Mouse (Mus musculus) heart, postnatal 0 days (tissue): Measurements from ENCODE around the gene Cdk1. TPM values are rescaled to one million over a fixed set of nuclear protein-coding genes. Genes with fewer than 3 reads are reported as not detected.

Experiments used
- ATAC-seq: fragments of 200-750 bp; cut with Nextera tagmentation; 2 replicates; pipeline ENCODE4 v1.8.0; 2017; ENCODE audit warnings: low read depth, moderate number of reproducible peaks, moderate library complexity; ENCODE audit not compliant: insufficient read depth
- DNase-seq: peaks from one replicate; pipeline ENCODE4 v3.0.0-alpha.2; 2016; ENCODE audit warnings: low spot score
- H3K27ac ChIP-seq: fragments of 300-500 bp; sonication (generic); 2 replicates; pipeline ENCODE4 v1.5.1; 2014; ENCODE audit warnings: low read depth, mild to moderate bottlenecking
- H3K27me3 ChIP-seq: fragments of 300-500 bp; sonication (generic); 2 replicates; pipeline ENCODE4 v1.6.1; 2014; ENCODE audit warnings: low read length, mixed read lengths; ENCODE audit not compliant: control insufficient read depth, insufficient read depth
- H3K36me3 ChIP-seq: fragments of 300-500 bp; sonication (generic); replicated peaks from 2 replicates; pipeline ENCODE4 v1.6.1; 2014; ENCODE audit warnings: low read length, mixed read lengths; ENCODE audit not compliant: control insufficient read depth, insufficient read depth
- H3K4me1 ChIP-seq: fragments of 300-500 bp; sonication (generic); 2 replicates; pipeline ENCODE4 v1.6.1; 2014; ENCODE audit warnings: antibody characterized with exemption; ENCODE audit not compliant: control insufficient read depth, insufficient read depth
- H3K4me2 ChIP-seq: fragments of 300-500 bp; sonication (generic); 2 replicates; pipeline ENCODE4 v1.6.1; 2014; ENCODE audit warnings: low read depth, mild to moderate bottlenecking, low read length, moderate library complexity
- H3K4me3 ChIP-seq: fragments of 300-500 bp; sonication (generic); 2 replicates; pipeline ENCODE4 v1.5.1; 2014; ENCODE audit warnings: low read depth, low read length
- H3K9ac ChIP-seq: fragments of 300-500 bp; sonication (generic); replicated peaks from 2 replicates; pipeline ENCODE4 v1.6.1; 2014; ENCODE audit warnings: low read depth, low read length, mixed read lengths
- H3K9me3 ChIP-seq: fragments of 300-500 bp; sonication (generic); replicated peaks from 2 replicates; pipeline ENCODE4 v1.6.1; 2016; ENCODE audit warnings: low read length; ENCODE audit not compliant: control insufficient read depth
- CTCF ChIP-seq: IDR thresholded peaks from 2 replicates; pipeline ENCODE4 v1.5.1; 2016; ENCODE audit warnings: antibody characterized with exemption, control low read depth, low read depth
- EP300 ChIP-seq: IDR thresholded peaks from 2 replicates; pipeline ENCODE4 v1.6.1; 2016; ENCODE audit warnings: antibody characterized with exemption, low read depth
- WGBS: fragments of 180-500 bp; shearing (Covaris S2); extraction: QIAGEN DNeasy Blood & Tissue Kit; methylation state at CpG from one replicate; pipeline ENCODE4 v1.1.7; 2014; 5-methylcytosine and 5-hydroxymethylcytosine counted together
- polyA plus RNA-seq: library from polyadenylated mRNA; unstranded; fragments of >200 nt; fragmentation: Nextera tagmentation; extraction: Ambion mirVana; gene quantifications from 2 replicates; pipeline ENCODE4 v1.2.1, GENCODE M21; 2015
- total RNA-seq: library from RNA; depleted of rRNA; stranded (reverse); fragments of >200 nt; gene quantifications from 2 replicates; pipeline ENCODE4 v1.2.3, GENCODE M21; 2014; ENCODE audit warnings: low replicate concordance

Cdk1 gene
- total and polyA plus RNA-seq, 2 experiments from 2014 or later: 90.6 to 122 TPM

DNA sequence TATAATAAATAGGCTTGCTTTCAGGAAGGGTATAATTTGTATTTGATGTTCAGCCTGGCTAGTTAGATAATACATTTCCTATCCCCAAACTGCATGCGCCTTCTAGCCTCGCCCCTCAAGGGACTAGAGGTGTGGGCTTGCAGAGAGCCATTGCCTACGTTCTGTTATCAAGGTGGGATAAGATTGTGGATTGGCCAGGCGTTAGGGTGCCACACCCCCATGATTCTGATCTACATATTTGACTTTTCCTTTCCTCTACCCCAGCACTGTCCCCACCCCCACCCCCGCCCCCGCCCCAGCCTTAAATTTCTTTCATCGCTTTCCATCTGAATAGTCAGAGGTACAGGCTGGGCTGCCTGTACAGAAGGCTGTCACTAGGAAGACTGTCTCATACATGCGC, 34.0 kb upstream of the Cdk1 start:
- 62% methylated on average over 8 of the region's 8 CpGs for WGBS
- TF ChIP-seq CTCF: no peak
- TF ChIP-seq EP300: no peak

DNA sequence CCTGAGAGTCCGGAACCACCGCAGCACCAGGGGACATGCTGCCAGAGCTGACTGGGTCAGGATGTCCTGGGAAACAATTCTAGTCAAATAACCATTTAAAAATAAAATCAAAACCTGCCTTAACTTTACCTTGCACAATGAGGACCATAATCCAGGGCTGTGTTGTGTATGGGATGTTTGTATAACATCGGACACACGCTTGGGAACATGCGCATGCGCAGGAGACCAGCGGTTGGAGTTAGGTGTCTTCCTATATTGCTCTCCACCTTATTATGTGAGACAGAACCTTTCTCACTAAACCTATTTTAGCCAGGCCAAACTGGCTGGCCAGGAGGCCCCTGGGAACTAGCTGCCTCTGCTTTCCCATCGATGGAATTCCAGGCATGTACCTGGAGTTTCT, 32.4 kb upstream of the Cdk1 start:
- no peak overlapping the region for H3K4me2 ChIP-seq
- no peak overlapping the region for H3K4me3 ChIP-seq
- 91% methylated on average over 8 of the region's 8 CpGs for WGBS
- no peaks in the 10 kb centered on the region for H3K36me3 ChIP-seq
- H3K9me3 ChIP-seq: no peaks in the 10 kb centered on the region
- no peak overlapping the region for H3K9ac ChIP-seq
- no peaks in the 10 kb centered on the region for H3K27me3 ChIP-seq
- ATAC-seq: no peak
- DNase-seq: no peak
- TF ChIP-seq CTCF (no peak), EP300 (no peak)
- no peaks in the 10 kb centered on the region for H3K4me1 ChIP-seq
- no peak overlapping the region for H3K27ac ChIP-seq

More for the DNA sequence above, 34.0 kb upstream of the Cdk1 start:
- H3K9me3 ChIP-seq: no peaks in the 10 kb centered on the region
- no peak for DNase-seq
- no peak for ATAC-seq
- no peak overlapping the region for H3K9ac ChIP-seq
- no peaks in the 10 kb centered on the region for H3K27me3 ChIP-seq
- H3K4me2 ChIP-seq: no peak overlapping the region
- no peak overlapping the region for H3K4me3 ChIP-seq
- no peaks in the 10 kb centered on the region for H3K36me3 ChIP-seq
- no peaks in the 10 kb centered on the region for H3K4me1 ChIP-seq
- H3K27ac ChIP-seq: no peak overlapping the region

DNA sequence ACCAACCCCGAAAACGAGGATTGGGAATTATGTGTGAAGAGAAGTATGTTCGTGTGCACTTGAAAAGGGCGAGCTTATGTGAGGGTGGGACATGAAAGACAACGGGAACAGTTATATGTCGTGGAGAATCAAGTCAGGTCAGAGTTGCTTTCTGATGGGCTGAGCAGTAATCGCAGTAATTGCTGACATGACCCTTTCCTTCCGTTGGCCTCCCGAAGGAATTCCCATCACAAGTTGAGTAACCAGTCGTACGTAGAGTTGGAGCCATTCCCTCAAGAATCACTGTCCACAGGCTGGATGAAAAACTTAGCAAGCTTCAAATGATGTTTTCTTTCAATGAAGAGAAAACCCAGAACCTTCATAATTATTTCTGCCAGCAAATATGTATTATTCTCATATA, 31.9 kb upstream of the Cdk1 start:
- no peak for TF ChIP-seq EP300
- TF ChIP-seq CTCF: no peak
- no peak overlapping the region for H3K4me2 ChIP-seq
- ATAC-seq (no peak), DNase-seq (no peak)
- no peaks in the 10 kb centered on the region for H3K9me3 ChIP-seq
- 71% methylated on average over 11 of the region's 11 CpGs for WGBS
- H3K36me3 ChIP-seq: no peaks in the 10 kb centered on the region
- no peaks in the 10 kb centered on the region for H3K4me1 ChIP-seq
- no peak overlapping the region for H3K27ac ChIP-seq
- H3K9ac ChIP-seq: no peak overlapping the region
- H3K4me3 ChIP-seq: no peak overlapping the region
- H3K27me3 ChIP-seq: no peaks in the 10 kb centered on the region

DNA sequence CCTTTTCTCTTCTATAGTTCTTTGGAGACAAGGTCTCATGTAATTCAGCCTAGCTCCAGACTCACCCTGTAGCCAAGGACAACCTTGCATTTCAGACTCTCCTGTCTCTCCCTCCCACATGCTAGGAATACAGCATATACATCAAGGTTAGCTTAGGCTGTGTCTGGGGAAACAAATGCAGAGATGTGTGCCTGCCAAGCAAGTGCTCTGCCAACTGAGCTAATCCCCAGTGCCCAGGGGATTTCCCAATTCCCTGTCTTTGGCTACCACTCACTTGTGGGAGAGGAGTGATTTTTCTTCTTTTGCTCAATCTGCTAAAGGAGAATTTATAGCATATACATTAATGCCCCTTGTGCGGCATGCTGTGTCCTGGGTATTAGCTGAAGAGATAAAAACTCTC, 30.4 kb upstream of the Cdk1 start:
- 88% methylated on average over 1 of the region's 1 CpGs for WGBS
- Histone ChIP-seq H3K4me3 (no peak overlapping the region), H3K9me3 (no peaks in the 10 kb centered on the region), H3K27ac (no peak overlapping the region), H3K9ac (no peak overlapping the region), H3K4me1 (no peaks in the 10 kb centered on the region), H3K36me3 (no peaks in the 10 kb centered on the region), H3K27me3 (no peaks in the 10 kb centered on the region), H3K4me2 (no peak overlapping the region)
- no peak for DNase-seq
- no peak for ATAC-seq
- TF ChIP-seq EP300: no peak

DNA sequence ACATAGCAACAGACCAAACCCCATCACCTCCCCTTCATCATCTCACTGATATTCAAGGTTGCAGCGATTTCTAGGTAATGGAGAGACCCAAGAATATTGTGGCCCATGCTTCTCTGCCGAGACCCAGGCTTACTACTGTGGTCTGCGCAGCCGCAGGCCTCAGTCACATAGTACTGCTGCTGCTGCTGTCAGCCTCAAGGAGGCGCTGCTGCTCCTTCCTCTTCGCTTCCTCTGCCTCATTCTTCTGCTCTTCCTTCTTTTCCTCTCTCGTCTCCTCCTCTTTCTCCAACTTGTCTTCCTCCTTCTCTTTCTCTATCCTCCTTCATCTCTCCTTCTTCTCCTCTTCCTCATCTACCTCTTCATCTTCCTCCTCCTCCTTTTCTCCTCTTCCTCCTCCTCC, 22.4 kb upstream of the Cdk1 start:
- no peak for DNase-seq
- Histone ChIP-seq H3K36me3 (no peaks in the 10 kb centered on the region), H3K9me3 (no peaks in the 10 kb centered on the region), H3K4me2 (no peak overlapping the region), H3K4me1 (no peaks in the 10 kb centered on the region), H3K4me3 (no peak overlapping the region), H3K27ac (no peak overlapping the region), H3K9ac (no peak overlapping the region), H3K27me3 (no peaks in the 10 kb centered on the region)
- TF ChIP-seq CTCF (peak; percentile 22; the same call in 1 of the 2 replicates), EP300 (no peak)
- 46% methylated on average over 7 of the region's 7 CpGs for WGBS
- ATAC-seq: no peak

DNA sequence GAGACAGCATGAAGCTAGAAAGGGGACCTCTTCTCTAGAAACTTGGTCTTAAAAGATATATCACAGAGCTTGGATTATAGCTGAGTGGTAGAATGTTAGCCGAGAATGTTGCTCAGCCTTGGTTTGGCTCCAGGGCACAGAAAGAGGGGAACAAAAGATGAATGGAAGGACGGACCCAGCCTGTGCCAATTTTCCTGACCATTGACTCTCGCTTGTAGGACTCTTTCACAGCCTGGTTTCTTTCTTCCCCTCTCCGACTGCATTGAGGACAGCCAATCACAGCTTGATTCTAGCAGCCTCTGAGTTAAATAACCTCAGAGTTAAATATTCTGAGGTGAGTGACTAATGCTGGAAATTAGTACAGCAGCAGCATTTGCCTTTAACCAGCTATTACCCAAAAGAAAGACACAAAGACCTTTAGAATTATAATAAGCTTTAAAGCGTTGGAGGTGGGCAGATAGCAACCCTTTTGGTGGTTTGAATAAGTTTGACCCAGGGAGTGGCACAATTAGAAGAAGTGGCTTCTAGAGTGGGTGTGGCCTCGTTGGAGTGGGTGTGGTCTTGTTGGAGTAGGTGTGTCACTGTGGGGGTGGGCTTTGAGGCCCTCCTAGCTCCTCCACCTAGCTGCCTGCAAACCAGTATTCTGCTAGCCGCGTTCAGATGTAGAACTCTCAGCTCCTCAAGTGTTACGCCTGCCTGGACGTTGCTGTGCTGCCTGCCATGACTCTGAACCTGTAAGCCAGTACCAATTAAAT, 21.2 kb upstream of the Cdk1 start:
- no peaks in the 10 kb centered on the region for H3K4me1 ChIP-seq
- no peaks in the 10 kb centered on the region for H3K27me3 ChIP-seq
- 71% methylated on average over 10 of the region's 10 CpGs for WGBS
- H3K4me3 ChIP-seq: no peak overlapping the region
- no peaks in the 10 kb centered on the region for H3K9me3 ChIP-seq
- no peaks in the 10 kb centered on the region for H3K36me3 ChIP-seq
- no peak for TF ChIP-seq CTCF
- TF ChIP-seq EP300: no peak
- no peak overlapping the region for H3K27ac ChIP-seq
- H3K9ac ChIP-seq: no peak overlapping the region
- no peak overlapping the region for H3K4me2 ChIP-seq
- DNase-seq (no peak), ATAC-seq (no peak)
